Mouse (Mus musculus): ENCODE results near the gene Mettl16. TPM values are rescaled to one million over a fixed set of nuclear protein-coding genes. Genes with fewer than 3 reads are reported as not detected.

Mettl16 gene
- polyA plus RNA-seq (2015; fragmentation: Nextera tagmentation; extraction: Ambion mirVana) = 53.2 and 60.0 TPM in 2 replicates

- Histone ChIP-seq H3K27ac (ENCODE audit: low read length) (peak within 1 kb of the TSS; percentile 91), H3K9ac (ENCODE audit: low read depth, low read length) (peak within 1 kb of the TSS; percentile 81), H3K9me3 (replicated peaks; ENCODE audit: control insufficient read depth, low read length, poor library complexity, severe bottlenecking) (no peaks in the 10 kb centered on the region), H3K36me3 (ENCODE audit: control insufficient read depth, insufficient read depth, low read length) (peaks cover 13% of the 10 kb centered on the region), H3K4me3 (ENCODE audit: low read depth, low read length) (peak within 1 kb of the TSS; percentile 80), H3K4me1 (ENCODE audit: control insufficient read depth, insufficient read depth, low read length) (peaks cover 18% of the 10 kb centered on the region), H3K4me2 (ENCODE audit: low read length) (peak within 1 kb of the TSS; percentile 77), H3K27me3 (ENCODE audit: control insufficient read depth, insufficient read depth, low read depth, low read length) (no peaks in the 10 kb centered on the region)
- peak; percentile 97 for ATAC-seq
- 0% methylated on average over 43 of the region's 43 CpGs for WGBS
These were observed at the start of gene Mettl16 for GRCm38 (mm10) chr11:74770595-74771207. TSS of gene Mettl16 (plus strand) at chr11:74770830.

GRCm38 (mm10) chr11:74721141-74721540 lies 49.5 kb upstream of the Mettl16 start:
- Histone ChIP-seq H3K36me3 (ENCODE audit: control insufficient read depth, insufficient read depth, low read length) (no peaks in the 10 kb centered on the region), H3K27me3 (ENCODE audit: control insufficient read depth, insufficient read depth, low read depth, low read length) (no peaks in the 10 kb centered on the region), H3K4me1 (ENCODE audit: control insufficient read depth, insufficient read depth, low read length) (peaks cover 30% of the 10 kb centered on the region), H3K4me2 (ENCODE audit: low read length) (peak overlapping the region; percentile 41), H3K4me3 (ENCODE audit: low read depth, low read length) (peak overlapping the region; percentile 9), H3K27ac (ENCODE audit: low read length) (no peak overlapping the region), H3K9ac (ENCODE audit: low read depth, low read length) (no peak overlapping the region), H3K9me3 (replicated peaks; ENCODE audit: control insufficient read depth, low read length, poor library complexity, severe bottlenecking) (no peaks in the 10 kb centered on the region)
- ATAC-seq = no peak
- WGBS = 69% methylated on average over 2 of the region's 2 CpGs

GRCm38 (mm10) chr11:74721971-74722370 lies 48.7 kb upstream of the Mettl16 start:
- peak overlapping the region; percentile 43 for H3K4me3 ChIP-seq (ENCODE audit: low read depth, low read length)
- no peaks in the 10 kb centered on the region for H3K9me3 ChIP-seq (replicated peaks; ENCODE audit: control insufficient read depth, low read length, poor library complexity, severe bottlenecking)
- H3K27ac ChIP-seq (ENCODE audit: low read length) = no peak overlapping the region
- whole genome bisulfite sequencing = 27% methylated on average over 3 of the region's 3 CpGs
- peaks cover 29% of the 10 kb centered on the region for H3K4me1 ChIP-seq (ENCODE audit: control insufficient read depth, insufficient read depth, low read length)
- peak overlapping the region; percentile 56 for H3K9ac ChIP-seq (ENCODE audit: low read depth, low read length)
- ATAC-seq = no peak
- H3K27me3 ChIP-seq (ENCODE audit: control insufficient read depth, insufficient read depth, low read depth, low read length) = no peaks in the 10 kb centered on the region
- no peaks in the 10 kb centered on the region for H3K36me3 ChIP-seq (ENCODE audit: control insufficient read depth, insufficient read depth, low read length)
- H3K4me2 ChIP-seq (ENCODE audit: low read length) = peak overlapping the region; percentile 87

- ATAC-seq = peak; percentile 83
- Histone ChIP-seq H3K4me2 (ENCODE audit: low read length) (peak overlapping the region; percentile 79), H3K27me3 (ENCODE audit: control insufficient read depth, insufficient read depth, low read depth, low read length) (no peaks in the 10 kb centered on the region), H3K4me1 (ENCODE audit: control insufficient read depth, insufficient read depth, low read length) (peaks cover 27% of the 10 kb centered on the region), H3K9me3 (replicated peaks; ENCODE audit: control insufficient read depth, low read length, poor library complexity, severe bottlenecking) (no peaks in the 10 kb centered on the region), H3K36me3 (ENCODE audit: control insufficient read depth, insufficient read depth, low read length) (no peaks in the 10 kb centered on the region), H3K27ac (ENCODE audit: low read length) (peak overlapping the region; percentile 100), H3K4me3 (ENCODE audit: low read depth, low read length) (peak overlapping the region; percentile 96), H3K9ac (ENCODE audit: low read depth, low read length) (peak overlapping the region; percentile 99)
- under 1% methylated on average over 39 of the region's 75 CpGs for WGBS
These were observed 47.0 kb upstream of the Mettl16 start for GRCm38 (mm10) chr11:74723357-74724234.

GRCm38 (mm10) chr11:74724235-74724791 lies 46.3 kb upstream of the Mettl16 start, which contains the start of gene Pafah1b1:
TSS of gene Pafah1b1 (minus strand) at chr11:74724670.
- no peaks in the 10 kb centered on the region for H3K36me3 ChIP-seq (ENCODE audit: control insufficient read depth, insufficient read depth, low read length)
- H3K9ac ChIP-seq (ENCODE audit: low read depth, low read length) = peak within 1 kb of the TSS; percentile 99
- WGBS = under 1% methylated on average over 48 of the region's 56 CpGs
- H3K27ac ChIP-seq (ENCODE audit: low read length) = peak within 1 kb of the TSS; percentile 100
- H3K4me2 ChIP-seq (ENCODE audit: low read length) = peak within 1 kb of the TSS; percentile 79
- peaks cover 27% of the 10 kb centered on the region for H3K4me1 ChIP-seq (ENCODE audit: control insufficient read depth, insufficient read depth, low read length)
- peak; percentile 96 for ATAC-seq
- H3K4me3 ChIP-seq (ENCODE audit: low read depth, low read length) = peak within 1 kb of the TSS; percentile 96
- no peaks in the 10 kb centered on the region for H3K9me3 ChIP-seq (replicated peaks; ENCODE audit: control insufficient read depth, low read length, poor library complexity, severe bottlenecking)
- H3K27me3 ChIP-seq (ENCODE audit: control insufficient read depth, insufficient read depth, low read depth, low read length) = no peaks in the 10 kb centered on the region

GRCm38 (mm10) chr11:74725181-74725580 lies 45.4 kb upstream of the Mettl16 start:
- 50% methylated on average over 5 of the region's 5 CpGs for WGBS
- peaks cover 21% of the 10 kb centered on the region for H3K4me1 ChIP-seq (ENCODE audit: control insufficient read depth, insufficient read depth, low read length)
- no peak overlapping the region for H3K4me3 ChIP-seq (ENCODE audit: low read depth, low read length)
- no peaks in the 10 kb centered on the region for H3K27me3 ChIP-seq (ENCODE audit: control insufficient read depth, insufficient read depth, low read depth, low read length)
- no peak for ATAC-seq
- peak overlapping the region; percentile 46 for H3K9ac ChIP-seq (ENCODE audit: low read depth, low read length)
- no peaks in the 10 kb centered on the region for H3K9me3 ChIP-seq (replicated peaks; ENCODE audit: control insufficient read depth, low read length, poor library complexity, severe bottlenecking)
- H3K36me3 ChIP-seq (ENCODE audit: control insufficient read depth, insufficient read depth, low read length) = no peaks in the 10 kb centered on the region
- peak overlapping the region; percentile 100 for H3K27ac ChIP-seq (ENCODE audit: low read length)
- peak overlapping the region; percentile 73 for H3K4me2 ChIP-seq (ENCODE audit: low read length)

GRCm38 (mm10) chr11:74734917-74735316 lies 35.7 kb upstream of the Mettl16 start:
- Histone ChIP-seq H3K9me3 (replicated peaks; ENCODE audit: control insufficient read depth, low read length, poor library complexity, severe bottlenecking) (no peaks in the 10 kb centered on the region), H3K27ac (ENCODE audit: low read length) (no peak overlapping the region), H3K4me3 (ENCODE audit: low read depth, low read length) (no peak overlapping the region), H3K36me3 (ENCODE audit: control insufficient read depth, insufficient read depth, low read length) (no peaks in the 10 kb centered on the region), H3K4me1 (ENCODE audit: control insufficient read depth, insufficient read depth, low read length) (0 out of 2 replicates have a peak, but pooled peaks cover 2% of the 10 kb centered on the region), H3K27me3 (ENCODE audit: control insufficient read depth, insufficient read depth, low read depth, low read length) (no peaks in the 10 kb centered on the region), H3K9ac (ENCODE audit: low read depth, low read length) (no peak overlapping the region), H3K4me2 (ENCODE audit: low read length) (no peak overlapping the region)
- 12% methylated on average over 7 of the region's 7 CpGs for WGBS
- ATAC-seq = no peak

GRCm38 (mm10) chr11:74737861-74738260 lies 32.8 kb upstream of the Mettl16 start:
- WGBS = 67% methylated on average over 3 of the region's 3 CpGs
- no peak for ATAC-seq
- no peaks in the 10 kb centered on the region for H3K36me3 ChIP-seq (ENCODE audit: control insufficient read depth, insufficient read depth, low read length)

More at GRCm38 (mm10) chr11:74737861-74738260, 32.8 kb upstream of the Mettl16 start:
- H3K4me1 ChIP-seq (ENCODE audit: control insufficient read depth, insufficient read depth, low read length) = 0 out of 2 replicates have a peak, but pooled peaks cover 2% of the 10 kb centered on the region
- no peak overlapping the region for H3K9ac ChIP-seq (ENCODE audit: low read depth, low read length)
- no peaks in the 10 kb centered on the region for H3K27me3 ChIP-seq (ENCODE audit: control insufficient read depth, insufficient read depth, low read depth, low read length)
- H3K4me3 ChIP-seq (ENCODE audit: low read depth, low read length) = no peak overlapping the region
- no peak overlapping the region for H3K4me2 ChIP-seq (ENCODE audit: low read length)
- no peak overlapping the region for H3K27ac ChIP-seq (ENCODE audit: low read length)
- H3K9me3 ChIP-seq (replicated peaks; ENCODE audit: control insufficient read depth, low read length, poor library complexity, severe bottlenecking) = no peaks in the 10 kb centered on the region

Data from midbrain, embryonic 16.5 days (tissue).